Mouse (Mus musculus): ENCODE data around the gene Ivd. TPM values are rescaled to one million over a fixed set of nuclear protein-coding genes. Genes with fewer than 3 reads are reported as not detected.
A peak's percentile ranks its signal among the peaks of the same experiment; 100 is the strongest.

Ivd gene
- polyA plus RNA-seq, 1 experiment from 2014 or later = 47.7 TPM

DNA sequence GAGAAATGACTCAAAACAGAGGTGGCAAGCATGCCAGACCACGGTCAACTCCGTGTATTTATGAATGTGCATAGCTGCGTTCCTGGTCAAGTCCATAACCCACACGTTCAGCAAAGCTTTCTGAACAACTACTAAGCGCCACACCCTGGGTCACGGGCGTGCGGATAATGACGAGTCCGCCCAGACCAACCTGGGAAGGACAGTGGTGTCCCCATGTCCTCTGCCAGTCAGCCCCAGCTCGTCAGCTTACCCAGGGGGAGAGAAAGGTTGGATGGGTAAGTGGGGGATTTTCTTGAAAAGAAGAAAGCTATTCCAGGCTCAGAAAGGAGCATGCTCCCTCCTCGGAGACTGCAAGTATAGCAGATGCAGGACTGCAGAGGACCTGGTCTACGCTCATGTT lies 25.7 kb downstream of the Ivd start:
- 82% methylated on average over 13 of the region's 13 CpGs for WGBS

DNA sequence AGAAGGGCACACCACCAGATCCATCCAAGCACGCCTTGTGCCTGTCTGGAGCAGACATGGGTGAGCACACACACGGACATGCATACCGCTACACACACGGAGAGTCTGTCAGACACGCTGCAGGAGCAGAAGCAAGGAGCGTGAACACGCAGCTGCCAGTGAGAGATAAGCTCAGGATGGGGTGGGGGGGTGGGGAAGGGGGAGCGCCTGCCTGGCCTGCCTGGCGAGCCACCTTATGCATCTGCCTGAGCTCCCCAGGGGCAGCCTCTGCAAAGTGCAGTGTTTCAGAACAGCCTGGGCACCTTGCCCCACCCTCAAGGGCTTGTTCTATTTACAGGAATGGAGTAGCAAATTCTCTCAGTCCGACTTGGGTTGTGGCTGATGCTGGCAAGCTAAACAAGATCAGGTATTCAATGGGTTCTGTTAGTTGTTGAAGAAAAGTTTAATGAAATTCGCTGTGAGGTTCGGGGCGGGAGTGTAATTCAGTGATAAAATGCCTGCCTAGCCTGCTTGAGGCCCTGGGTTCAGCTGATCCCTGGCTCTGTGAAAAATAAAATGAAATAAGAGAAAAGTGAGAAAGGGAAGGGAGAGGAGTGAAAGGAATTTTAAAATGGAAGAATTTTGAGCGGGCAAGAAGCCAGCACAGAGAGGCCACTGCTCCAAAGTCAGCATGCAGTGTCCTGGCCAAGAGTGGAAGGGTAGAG lies 26.2 kb downstream of the Ivd start:
- WGBS = 39% methylated on average over 14 of the region's 14 CpGs
- no peak overlapping the region for H3K4me3 ChIP-seq

More for the DNA sequence above, 25.7 kb downstream of the Ivd start:
- H3K9ac ChIP-seq = no peak overlapping the region
- H3K4me1 ChIP-seq (replicated peaks) = peaks cover 5% of the 10 kb centered on the region
- ATAC-seq (ENCODE audit: low read depth) = no peak
- no peaks in the 10 kb centered on the region for H3K9me3 ChIP-seq
- no peak overlapping the region for H3K4me2 ChIP-seq
- peaks cover 23% of the 10 kb centered on the region for H3K27me3 ChIP-seq
- no peak overlapping the region for H3K27ac ChIP-seq (replicated peaks)
- no peaks in the 10 kb centered on the region for H3K36me3 ChIP-seq
- no peak overlapping the region for H3K4me3 ChIP-seq

DNA sequence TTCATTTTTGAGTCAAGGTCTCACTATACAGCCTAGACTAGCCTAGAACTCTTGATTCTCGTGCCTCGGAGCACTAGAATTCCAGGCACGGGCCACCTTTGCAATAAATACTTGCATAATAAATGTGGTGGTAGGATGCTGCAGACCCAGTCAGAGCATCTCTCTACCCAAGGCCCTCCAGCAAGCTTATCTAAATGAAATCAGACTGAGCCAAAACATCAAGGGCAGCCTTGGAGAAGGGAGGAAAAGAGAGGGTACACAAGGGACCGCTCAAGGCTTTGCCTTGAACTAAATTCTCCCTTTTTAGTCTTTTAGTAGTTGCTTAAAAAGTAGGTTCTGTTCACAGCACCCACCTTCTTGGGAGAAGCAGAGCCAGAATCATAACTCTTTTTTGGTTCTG lies 29.4 kb downstream of the Ivd start:
- no peak overlapping the region for H3K4me2 ChIP-seq
- H3K27ac ChIP-seq (replicated peaks) = no peak overlapping the region
- H3K36me3 ChIP-seq = no peaks in the 10 kb centered on the region
- H3K4me3 ChIP-seq = no peak overlapping the region
- peaks cover 4% of the 10 kb centered on the region for H3K4me1 ChIP-seq (replicated peaks)
- H3K9me3 ChIP-seq = no peaks in the 10 kb centered on the region
- 86% methylated on average over 4 of the region's 4 CpGs for WGBS
- no peak for ATAC-seq (ENCODE audit: low read depth)
- no peak overlapping the region for H3K9ac ChIP-seq
- peaks cover 50% of the 10 kb centered on the region for H3K27me3 ChIP-seq

More for the DNA sequence above, 26.2 kb downstream of the Ivd start:
- H3K27me3 ChIP-seq = peaks cover 29% of the 10 kb centered on the region
- ATAC-seq (ENCODE audit: low read depth) = no peak
- peaks cover 3% of the 10 kb centered on the region for H3K4me1 ChIP-seq (replicated peaks)
- H3K4me2 ChIP-seq = no peak overlapping the region
- H3K36me3 ChIP-seq = no peaks in the 10 kb centered on the region
- H3K9ac ChIP-seq = no peak overlapping the region
- H3K27ac ChIP-seq (replicated peaks) = no peak overlapping the region
- no peaks in the 10 kb centered on the region for H3K9me3 ChIP-seq

DNA sequence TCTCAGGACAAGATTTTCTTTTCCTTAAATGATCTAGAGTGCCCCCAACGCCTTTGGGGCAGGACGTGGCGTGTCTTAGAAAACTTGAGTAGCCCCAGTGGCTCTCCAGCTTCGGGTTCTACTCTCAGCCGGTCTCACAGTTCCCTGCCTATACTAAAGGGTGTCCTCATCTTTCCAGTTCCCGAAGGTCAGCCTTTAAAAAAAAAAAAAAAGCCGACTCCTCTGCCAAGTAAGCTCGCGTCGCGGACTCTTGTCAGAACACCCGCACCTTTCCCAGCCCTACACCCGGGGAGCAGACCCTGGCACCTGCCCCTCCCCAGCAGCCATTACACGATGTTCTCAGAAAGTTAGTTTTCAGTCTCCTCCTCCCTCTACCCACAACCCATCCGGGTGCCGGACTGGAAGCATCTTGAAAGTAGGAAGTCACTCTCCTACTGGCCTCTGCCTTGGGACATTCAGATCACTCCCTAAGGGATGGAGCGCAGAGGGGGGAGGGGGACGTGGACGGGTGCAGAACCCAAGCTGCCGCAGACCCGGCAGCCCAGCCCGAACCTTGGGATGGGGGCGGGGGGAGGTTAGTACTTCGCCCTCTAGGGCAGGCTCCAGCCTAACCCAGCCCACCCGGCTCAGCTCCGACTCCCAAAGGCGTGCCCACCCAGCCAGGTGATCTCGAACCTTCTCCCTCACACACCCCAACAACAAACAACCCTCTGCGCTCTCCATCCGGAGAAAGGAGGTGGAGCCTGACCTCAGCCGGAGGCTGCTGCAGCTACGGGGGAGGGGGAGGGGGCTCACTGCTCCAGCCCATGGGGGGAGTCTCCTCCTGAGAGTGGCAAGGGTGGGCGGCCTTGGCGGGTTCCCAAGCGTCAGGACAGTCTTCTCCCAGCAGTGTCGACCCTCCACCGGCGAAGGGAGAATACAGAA lies 34.5 kb downstream of the Ivd start:
- no peak overlapping the region for H3K27ac ChIP-seq (replicated peaks)
- under 1% methylated on average over 38 of the region's 38 CpGs for WGBS
- H3K4me1 ChIP-seq (replicated peaks) = peaks cover 43% of the 10 kb centered on the region
- H3K4me2 ChIP-seq = peak overlapping the region; percentile 63
- H3K36me3 ChIP-seq = no peaks in the 10 kb centered on the region
- H3K4me3 ChIP-seq = peak overlapping the region; percentile 35
- H3K27me3 ChIP-seq = peaks cover 88% of the 10 kb centered on the region
- no peak for ATAC-seq (ENCODE audit: low read depth)
- peak overlapping the region; percentile 59 for H3K9ac ChIP-seq
- no peaks in the 10 kb centered on the region for H3K9me3 ChIP-seq

DNA sequence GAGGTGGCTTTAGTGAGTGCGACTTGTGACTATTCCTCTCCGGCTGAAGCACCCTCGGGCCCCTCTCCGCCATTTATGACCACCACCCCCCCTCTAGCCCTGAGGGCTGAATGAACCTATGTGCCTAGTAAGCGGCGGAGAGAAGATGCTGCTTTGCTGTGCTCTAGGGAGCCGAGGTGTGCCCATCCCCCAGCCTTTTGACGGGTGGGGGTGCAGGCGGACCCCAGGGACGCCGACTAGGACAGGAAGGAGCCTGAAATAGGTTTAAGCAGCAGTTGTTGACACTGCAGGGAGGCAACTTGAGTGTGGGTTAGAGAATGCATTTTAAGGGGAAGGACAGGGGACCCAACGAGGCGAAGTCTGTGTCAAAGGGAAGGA lies 35.1 kb downstream of the Ivd start:
- no peak for ATAC-seq (ENCODE audit: low read depth)
- 1% methylated on average over 13 of the region's 13 CpGs for whole genome bisulfite sequencing

DNA sequence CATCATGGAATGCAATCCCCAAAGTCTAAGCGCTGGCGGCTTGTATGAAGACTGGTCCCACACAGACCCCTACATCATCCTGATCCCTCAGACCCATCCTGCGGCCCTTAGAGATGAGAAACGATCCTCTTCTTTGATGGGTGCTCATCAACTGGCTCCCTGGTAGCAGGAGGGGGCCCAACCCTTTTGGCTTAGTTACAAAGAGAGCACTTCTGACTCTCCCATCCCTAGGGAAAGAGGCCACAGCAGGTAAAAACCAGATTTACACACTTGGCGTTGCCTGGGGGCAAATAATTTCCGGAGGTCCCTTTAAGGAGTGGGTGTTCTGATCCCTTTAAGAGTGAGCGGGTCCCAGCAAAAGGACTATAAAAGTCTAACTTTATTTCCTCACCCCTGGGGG lies 35.6 kb downstream of the Ivd start:
- no peak for ATAC-seq (ENCODE audit: low read depth)
- Histone ChIP-seq H3K36me3 (no peaks in the 10 kb centered on the region), H3K27me3 (peaks cover 82% of the 10 kb centered on the region), H3K9me3 (no peaks in the 10 kb centered on the region), H3K27ac (replicated peaks) (no peak overlapping the region), H3K4me1 (replicated peaks) (peaks cover 43% of the 10 kb centered on the region), H3K4me2 (peak overlapping the region; percentile 63), H3K4me3 (peak overlapping the region; percentile 35), H3K9ac (peak overlapping the region; percentile 59; the same call in 1 of the 2 replicates)
- WGBS = 3% methylated on average over 7 of the region's 7 CpGs

More for the DNA sequence above, 35.1 kb downstream of the Ivd start:
- Histone ChIP-seq H3K9ac (peak overlapping the region; percentile 59), H3K27me3 (peaks cover 86% of the 10 kb centered on the region), H3K4me2 (peak overlapping the region; percentile 63), H3K27ac (replicated peaks) (no peak overlapping the region), H3K9me3 (no peaks in the 10 kb centered on the region), H3K4me1 (replicated peaks) (peaks cover 43% of the 10 kb centered on the region), H3K36me3 (no peaks in the 10 kb centered on the region), H3K4me3 (peak overlapping the region; percentile 35)

DNA sequence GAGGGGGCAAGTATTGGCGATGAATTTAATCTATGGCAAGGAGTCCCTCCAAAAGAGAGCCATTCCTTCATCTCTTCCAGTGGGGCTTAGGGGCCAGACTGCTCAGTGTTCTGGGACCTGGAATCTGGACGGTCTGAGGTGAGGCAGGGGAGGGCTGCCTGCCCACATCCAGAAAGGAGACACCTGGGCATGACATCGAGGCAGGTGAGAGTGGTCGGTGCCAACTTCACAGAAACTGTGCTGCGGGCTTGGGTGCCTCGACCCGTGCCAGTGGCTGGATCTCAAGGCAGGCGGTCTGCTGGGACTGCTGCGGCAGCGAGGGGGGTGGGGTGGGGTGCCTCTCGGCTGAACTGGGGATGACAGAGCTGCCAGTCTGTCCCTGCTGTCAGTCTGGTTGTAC lies 36.1 kb downstream of the Ivd start:
- H3K27ac ChIP-seq (replicated peaks) = no peak overlapping the region
- no peaks in the 10 kb centered on the region for H3K9me3 ChIP-seq
- peaks cover 47% of the 10 kb centered on the region for H3K4me1 ChIP-seq (replicated peaks)
- no peak overlapping the region for H3K4me3 ChIP-seq
- no peak for ATAC-seq (ENCODE audit: low read depth)
- WGBS = under 1% methylated on average over 11 of the region's 11 CpGs
- no peaks in the 10 kb centered on the region for H3K36me3 ChIP-seq
- 0 out of 2 replicates have a peak overlapping the region, but pooled peaks have one; percentile 3 for H3K9ac ChIP-seq
- H3K4me2 ChIP-seq = peak overlapping the region; percentile 63; the same call in 1 of the 2 replicates
- peaks cover 78% of the 10 kb centered on the region for H3K27me3 ChIP-seq

DNA sequence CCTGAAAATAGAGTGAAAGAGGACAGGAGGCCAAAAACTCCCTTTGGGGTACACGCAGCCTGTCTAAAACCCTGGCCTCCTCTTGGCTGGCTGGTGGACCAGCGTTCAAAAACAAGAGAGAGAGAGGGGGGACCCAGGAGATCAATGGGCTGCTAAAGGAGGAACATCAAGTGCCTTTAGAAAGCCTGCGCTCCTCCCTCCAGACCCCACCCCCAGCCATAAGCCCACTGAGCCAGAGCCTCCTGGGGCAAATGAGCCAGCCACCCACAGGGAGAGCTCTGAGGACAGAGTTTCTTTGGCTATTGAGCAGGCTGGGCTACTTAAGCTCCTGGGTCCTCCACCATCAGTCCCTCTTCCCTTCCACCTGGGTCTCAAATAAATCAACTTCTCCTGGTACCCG lies 37.0 kb downstream of the Ivd start:
- Histone ChIP-seq H3K36me3 (no peaks in the 10 kb centered on the region), H3K27me3 (peaks cover 68% of the 10 kb centered on the region), H3K4me1 (replicated peaks) (peaks cover 57% of the 10 kb centered on the region), H3K9me3 (no peaks in the 10 kb centered on the region), H3K9ac (0 out of 2 replicates have a peak overlapping the region, but pooled peaks have one; percentile 5), H3K27ac (replicated peaks) (no peak overlapping the region), H3K4me3 (no peak overlapping the region), H3K4me2 (no peak overlapping the region)
- WGBS = 5% methylated on average over 4 of the region's 4 CpGs
- ATAC-seq (ENCODE audit: low read depth) = no peak

DNA sequence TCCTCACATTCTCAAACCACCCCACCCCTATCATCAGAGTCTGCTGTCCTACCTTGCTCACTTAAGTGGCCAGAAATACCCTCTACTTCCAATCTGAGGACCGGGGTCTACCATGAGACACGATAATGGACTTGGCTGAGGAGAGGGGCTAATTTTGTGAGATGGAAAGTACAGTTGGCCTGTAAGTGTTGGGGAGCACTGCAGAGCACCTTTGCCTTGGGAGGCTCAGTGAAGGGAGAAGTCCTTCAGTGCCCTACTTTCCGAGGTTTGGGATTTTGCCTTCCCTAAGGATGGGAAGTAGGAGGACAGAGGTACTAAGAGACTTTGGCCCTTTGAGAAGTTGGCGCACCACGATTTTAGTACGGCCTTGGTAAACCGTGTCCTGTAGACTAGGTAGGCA lies 37.6 kb downstream of the Ivd start:
- Histone ChIP-seq H3K4me3 (no peak overlapping the region), H3K27ac (replicated peaks) (no peak overlapping the region), H3K9ac (no peak overlapping the region), H3K36me3 (no peaks in the 10 kb centered on the region), H3K9me3 (no peaks in the 10 kb centered on the region), H3K4me2 (no peak overlapping the region), H3K27me3 (peaks cover 63% of the 10 kb centered on the region), H3K4me1 (replicated peaks) (peaks cover 62% of the 10 kb centered on the region)
- WGBS = 8% methylated on average over 7 of the region's 7 CpGs
- ATAC-seq (ENCODE audit: low read depth) = no peak

DNA sequence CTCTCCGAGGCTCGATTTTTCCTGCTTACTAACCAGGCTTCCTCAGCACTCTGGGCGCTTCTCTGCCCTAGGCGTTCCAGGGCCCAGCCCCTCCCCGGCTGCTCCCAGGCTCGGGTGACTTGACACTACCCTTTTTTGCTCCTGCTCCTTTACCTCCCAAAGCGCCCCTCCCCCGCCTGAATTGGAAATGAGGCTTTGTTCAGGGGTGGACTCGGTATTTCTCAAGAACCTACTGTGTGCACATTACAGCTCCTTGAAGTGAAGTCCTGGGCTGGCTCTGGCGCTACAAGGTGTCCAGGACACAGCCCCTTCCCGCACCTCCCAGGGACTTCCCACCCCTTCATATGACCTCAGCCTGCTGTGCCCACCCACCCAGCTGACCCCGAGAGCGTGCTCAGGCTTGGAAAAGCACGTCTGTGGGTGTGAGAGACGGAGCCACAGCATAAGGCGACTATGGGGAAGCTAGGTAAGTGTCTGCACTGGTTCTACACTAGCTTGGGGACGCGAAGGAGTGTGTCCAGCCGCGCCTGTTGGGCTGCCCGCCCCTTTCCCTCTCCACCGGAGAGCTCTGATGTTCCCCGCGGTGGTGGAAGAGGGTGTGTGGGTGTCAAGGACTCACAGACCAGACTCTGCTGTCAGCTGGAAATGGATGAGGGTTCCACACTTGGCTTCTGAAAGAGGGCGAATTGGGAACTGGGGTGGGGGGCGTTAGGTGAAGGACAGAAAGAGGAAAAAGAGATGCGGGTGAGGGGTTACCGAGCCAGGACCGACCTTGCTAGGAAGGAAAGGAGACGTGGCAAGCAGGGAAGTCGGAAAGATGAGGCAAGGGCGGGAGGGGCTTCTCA lies 38.4 kb downstream of the Ivd start, which contains the start of gene Bahd1:
Bahd1 (plus strand) TSS at position 397 of the 845 bp plus-strand sequence.
- Histone ChIP-seq H3K4me2 (peak within 1 kb of the TSS; percentile 97), H3K9me3 (no peaks in the 10 kb centered on the region), H3K27me3 (peaks cover 54% of the 10 kb centered on the region), H3K27ac (replicated peaks) (peak within 1 kb of the TSS; percentile 93; the same call in 1 of the 2 replicates), H3K36me3 (no peaks in the 10 kb centered on the region), H3K4me1 (replicated peaks) (peaks cover 71% of the 10 kb centered on the region), H3K4me3 (peak within 1 kb of the TSS; percentile 92), H3K9ac (peak within 1 kb of the TSS; percentile 74)
- peak; percentile 12 for ATAC-seq (ENCODE audit: low read depth)
- WGBS = under 1% methylated on average over 32 of the region's 32 CpGs

DNA sequence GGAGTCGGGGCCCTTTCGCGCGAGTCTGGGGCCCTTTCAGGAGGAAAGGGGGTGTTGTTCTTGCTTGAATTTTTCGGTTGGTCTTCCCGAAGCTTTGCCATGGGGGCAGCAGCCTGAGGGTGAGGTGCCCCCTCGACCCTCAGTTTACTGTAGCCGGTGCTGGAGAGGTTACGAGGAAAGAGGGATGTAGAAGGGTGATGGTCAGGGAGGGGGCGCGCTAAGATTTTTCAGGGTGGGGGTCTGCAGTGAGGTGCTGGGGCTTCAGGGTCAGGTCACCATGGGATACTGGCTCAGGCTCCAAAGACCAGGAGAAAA lies 39.0 kb downstream of the Ivd start:
- 0% methylated on average over 11 of the region's 11 CpGs for WGBS
- H3K4me1 ChIP-seq (replicated peaks) = peaks cover 77% of the 10 kb centered on the region
- peak; percentile 6 for ATAC-seq (ENCODE audit: low read depth)
- H3K9me3 ChIP-seq = no peaks in the 10 kb centered on the region
- peak overlapping the region; percentile 74 for H3K9ac ChIP-seq
- H3K4me3 ChIP-seq = peak overlapping the region; percentile 92
- no peaks in the 10 kb centered on the region for H3K36me3 ChIP-seq
- H3K27ac ChIP-seq (replicated peaks) = 0 out of 2 replicates have a peak overlapping the region, but pooled peaks have one; percentile 38
- H3K27me3 ChIP-seq = peaks cover 48% of the 10 kb centered on the region
- peak overlapping the region; percentile 97 for H3K4me2 ChIP-seq
